Mouse (Mus musculus): ENCODE measurements at regions not wholly inside any gene's neighbourhood (a gene's known extent, or its start where the extent isn't known, plus 50 kb on each side); places are given as distances from the start of the nearest gene placed in this dataset.

DNA sequence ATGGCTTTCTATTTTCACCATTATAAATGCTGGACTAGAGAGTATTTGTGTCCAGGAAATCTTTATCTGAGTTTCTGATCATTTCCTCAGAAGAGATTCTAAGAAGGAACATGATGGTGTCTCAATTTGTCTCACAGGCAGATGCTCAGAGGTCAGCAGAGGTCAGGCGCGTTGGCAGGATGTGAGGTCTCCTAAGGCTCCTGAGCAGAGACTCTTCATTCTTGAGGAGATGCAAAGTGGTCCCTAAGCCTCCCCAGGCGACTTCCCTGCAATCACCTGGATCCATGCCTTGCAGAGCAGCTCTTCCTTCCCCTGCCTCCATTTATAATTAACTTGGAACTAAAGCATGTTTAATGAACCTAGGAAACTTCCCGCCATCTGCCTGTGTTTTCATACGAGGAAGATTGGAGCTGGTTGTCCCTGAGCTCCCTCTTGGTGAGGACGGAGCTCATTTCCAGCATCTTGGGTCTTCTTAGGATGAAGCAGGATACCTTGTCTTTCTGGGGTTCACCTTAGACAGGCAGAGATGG is 71.8 kb downstream of the Arf2 start:
- TF ChIP-seq POLR2A (IDR thresholded peaks at IDR 0.05; ENCODE audit: control insufficient read depth, low read depth, low read length) (no peak), CTCF (IDR thresholded peaks at IDR 0.05; ENCODE audit: control insufficient read depth, insufficient read depth, insufficient replicate concordance, low read depth, low read length) (no peak)

All from testis, adult 2 months (tissue).